Mouse (Mus musculus): Measurements from ENCODE around the gene Hmcn2. TPM values are rescaled to one million over a fixed set of nuclear protein-coding genes. Genes with fewer than 3 reads are reported as not detected.

The Hmcn2 gene
- total and polyA plus RNA-seq, 2 experiments from 2014 or later, result 0.24 to 0.33 TPM

GRCm38 (mm10) chr2:31274993-31275392 is 39.2 kb upstream of the Hmcn2 start:
- Histone ChIP-seq H3K9ac (no peak overlapping the region), H3K9me3 (ENCODE audit: low read length) (no peaks in the 10 kb centered on the region), H3K4me1 (ENCODE audit: insufficient read depth) (no peaks in the 10 kb centered on the region), H3K4me3 (ENCODE audit: low read depth, low read length) (no peak overlapping the region), H3K36me3 (ENCODE audit: insufficient read depth) (peaks cover 9% of the 10 kb centered on the region; the same call in 1 of the 2 replicates), H3K27ac (ENCODE audit: low read depth, low read length) (no peak overlapping the region), H3K4me2 (ENCODE audit: low read depth) (no peak overlapping the region), H3K27me3 (ENCODE audit: insufficient read depth, low read length) (no peaks in the 10 kb centered on the region)
- WGBS, result 85% methylated on average over 6 of the region's 6 CpGs
- ATAC-seq (no peak), DNase-seq (no peak)
- no peak for TF ChIP-seq CTCF (IDR thresholded peaks at IDR 0.05; ENCODE audit: low read depth)

DNA sequence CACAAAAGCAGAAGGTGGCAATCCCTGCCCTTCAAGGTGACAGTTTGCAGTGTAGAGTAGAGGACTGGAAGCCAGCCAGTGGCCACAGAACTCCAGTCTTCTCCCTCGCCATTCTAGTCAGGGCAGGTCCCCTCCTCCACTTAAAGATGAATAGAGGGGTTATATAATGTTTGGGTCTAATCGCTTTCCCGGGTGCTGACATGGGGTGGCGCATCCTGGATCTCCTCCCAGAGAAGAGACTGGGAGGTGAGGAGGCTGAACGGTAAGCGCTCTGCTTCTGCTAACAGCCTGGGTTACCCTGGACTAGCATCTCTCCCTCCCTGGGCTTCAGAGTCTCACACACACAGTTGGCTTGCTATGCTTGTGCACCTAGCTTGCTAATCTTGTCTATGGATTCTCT is 36.4 kb upstream of the Hmcn2 start:
- no peaks in the 10 kb centered on the region for H3K9me3 ChIP-seq (ENCODE audit: low read length)
- ATAC-seq (no peak), DNase-seq (no peak)
- WGBS, result 44% methylated on average over 6 of the region's 6 CpGs
- no peak overlapping the region for H3K4me2 ChIP-seq (ENCODE audit: low read depth)
- no peak for TF ChIP-seq CTCF (IDR thresholded peaks at IDR 0.05; ENCODE audit: low read depth)
- H3K27me3 ChIP-seq (ENCODE audit: insufficient read depth, low read length), result no peaks in the 10 kb centered on the region
- H3K36me3 ChIP-seq (ENCODE audit: insufficient read depth), result peaks cover 31% of the 10 kb centered on the region
- no peaks in the 10 kb centered on the region for H3K4me1 ChIP-seq (ENCODE audit: insufficient read depth)
- H3K9ac ChIP-seq, result no peak overlapping the region
- H3K4me3 ChIP-seq (ENCODE audit: low read depth, low read length), result no peak overlapping the region
- 0 out of 2 replicates have a peak overlapping the region, but pooled peaks have one; percentile 21 for H3K27ac ChIP-seq (ENCODE audit: low read depth, low read length)

- no peak for DNase-seq
- 36% methylated on average over 5 of the region's 5 CpGs for WGBS
- ATAC-seq, result 0 out of 2 replicates have a peak, but pooled peaks have one; percentile 25
- Histone ChIP-seq H3K36me3 (ENCODE audit: insufficient read depth) (peaks cover 33% of the 10 kb centered on the region), H3K4me1 (ENCODE audit: insufficient read depth) (no peaks in the 10 kb centered on the region), H3K9me3 (ENCODE audit: low read length) (no peaks in the 10 kb centered on the region), H3K27me3 (ENCODE audit: insufficient read depth, low read length) (no peaks in the 10 kb centered on the region), H3K4me3 (ENCODE audit: low read depth, low read length) (no peak overlapping the region), H3K4me2 (ENCODE audit: low read depth) (no peak overlapping the region), H3K9ac (no peak overlapping the region), H3K27ac (ENCODE audit: low read depth, low read length) (no peak overlapping the region)
- TF ChIP-seq CTCF (IDR thresholded peaks at IDR 0.05; ENCODE audit: low read depth), result no peak
These were observed 35.7 kb upstream of the Hmcn2 start for GRCm38 (mm10) chr2:31278483-31278882.

GRCm38 (mm10) chr2:31281138-31281537 is 33.1 kb upstream of the Hmcn2 start:
- H3K36me3 ChIP-seq (ENCODE audit: insufficient read depth), result peaks cover 55% of the 10 kb centered on the region
- H3K9ac ChIP-seq, result no peak overlapping the region
- no peaks in the 10 kb centered on the region for H3K27me3 ChIP-seq (ENCODE audit: insufficient read depth, low read length)
- no peak for DNase-seq
- H3K9me3 ChIP-seq (ENCODE audit: low read length), result no peaks in the 10 kb centered on the region
- H3K4me1 ChIP-seq (ENCODE audit: insufficient read depth), result no peaks in the 10 kb centered on the region
- ATAC-seq, result no peak
- no peak overlapping the region for H3K4me2 ChIP-seq (ENCODE audit: low read depth)
- H3K4me3 ChIP-seq (ENCODE audit: low read depth, low read length), result no peak overlapping the region
- TF ChIP-seq CTCF (IDR thresholded peaks at IDR 0.05; ENCODE audit: low read depth), result no peak
- H3K27ac ChIP-seq (ENCODE audit: low read depth, low read length), result no peak overlapping the region
- 54% methylated on average over 8 of the region's 8 CpGs for WGBS

DNA sequence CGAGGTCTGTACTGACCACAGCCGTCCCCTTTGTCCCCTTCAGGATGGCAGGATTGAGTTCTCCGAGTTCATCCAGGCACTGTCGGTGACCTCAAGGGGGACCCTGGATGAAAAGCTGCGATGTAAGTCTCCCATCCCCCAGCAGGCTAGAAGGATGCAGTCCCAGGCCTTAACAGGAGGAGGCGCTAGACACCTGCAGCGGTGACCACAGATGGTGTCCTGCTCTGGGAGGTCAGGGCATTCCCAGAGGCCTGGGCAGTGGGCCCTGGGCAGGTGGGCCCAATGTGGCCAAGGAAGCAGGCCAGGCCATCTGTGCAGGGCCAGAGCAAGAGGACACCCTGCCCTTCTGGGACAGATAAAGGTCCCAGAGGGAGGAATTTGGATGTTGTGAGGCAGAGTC is 31.9 kb upstream of the Hmcn2 start:
- H3K4me1 ChIP-seq (ENCODE audit: insufficient read depth), result no peaks in the 10 kb centered on the region
- H3K4me2 ChIP-seq (ENCODE audit: low read depth), result no peak overlapping the region
- no peaks in the 10 kb centered on the region for H3K9me3 ChIP-seq (ENCODE audit: low read length)
- H3K27ac ChIP-seq (ENCODE audit: low read depth, low read length), result no peak overlapping the region
- no peaks in the 10 kb centered on the region for H3K27me3 ChIP-seq (ENCODE audit: insufficient read depth, low read length)
- peak; percentile 48 for TF ChIP-seq CTCF (IDR thresholded peaks at IDR 0.05; ENCODE audit: low read depth)
- DNase-seq, result no peak
- WGBS, result 56% methylated on average over 7 of the region's 7 CpGs
- peaks cover 62% of the 10 kb centered on the region for H3K36me3 ChIP-seq (ENCODE audit: insufficient read depth)
- H3K9ac ChIP-seq, result no peak overlapping the region
- H3K4me3 ChIP-seq (ENCODE audit: low read depth, low read length), result no peak overlapping the region
- no peak for ATAC-seq

DNA sequence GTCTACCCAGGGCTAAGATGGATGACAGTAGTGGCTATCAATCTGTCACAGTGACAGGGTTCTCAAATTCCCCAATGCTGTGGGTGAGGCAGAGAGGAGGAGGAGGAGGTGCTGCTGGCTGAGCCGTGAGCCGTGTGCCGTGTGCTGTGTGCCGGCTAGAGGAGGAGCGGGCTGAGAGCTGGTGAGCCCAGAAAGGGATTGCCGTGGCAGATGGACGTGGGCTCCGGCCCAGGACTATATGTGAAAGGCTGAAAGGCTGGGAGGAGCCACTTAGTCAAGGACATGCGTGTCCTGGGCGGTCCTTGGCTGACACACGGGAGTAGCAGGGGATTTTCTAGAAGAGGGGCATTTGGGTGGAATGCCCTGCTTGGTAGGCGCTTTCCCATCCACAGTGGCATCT is 31.3 kb upstream of the Hmcn2 start:
- Histone ChIP-seq H3K4me3 (ENCODE audit: low read depth, low read length) (no peak overlapping the region), H3K27me3 (ENCODE audit: insufficient read depth, low read length) (no peaks in the 10 kb centered on the region), H3K9ac (no peak overlapping the region), H3K4me2 (ENCODE audit: low read depth) (no peak overlapping the region), H3K27ac (ENCODE audit: low read depth, low read length) (no peak overlapping the region), H3K9me3 (ENCODE audit: low read length) (no peaks in the 10 kb centered on the region), H3K36me3 (ENCODE audit: insufficient read depth) (peaks cover 68% of the 10 kb centered on the region), H3K4me1 (ENCODE audit: insufficient read depth) (no peaks in the 10 kb centered on the region)
- DNase-seq (no peak), ATAC-seq (no peak)
- no peak for TF ChIP-seq CTCF (IDR thresholded peaks at IDR 0.05; ENCODE audit: low read depth)
- WGBS, result 92% methylated on average over 12 of the region's 12 CpGs

- no peak overlapping the region for H3K4me2 ChIP-seq (ENCODE audit: low read depth)
- no peak overlapping the region for H3K27ac ChIP-seq (ENCODE audit: low read depth, low read length)
- peaks cover 78% of the 10 kb centered on the region for H3K36me3 ChIP-seq (ENCODE audit: insufficient read depth)
- H3K9ac ChIP-seq, result no peak overlapping the region
- H3K4me3 ChIP-seq (ENCODE audit: low read depth, low read length), result no peak overlapping the region
- H3K4me1 ChIP-seq (ENCODE audit: insufficient read depth), result no peaks in the 10 kb centered on the region
- no peaks in the 10 kb centered on the region for H3K27me3 ChIP-seq (ENCODE audit: insufficient read depth, low read length)
- DNase-seq (no peak), ATAC-seq (no peak)
- H3K9me3 ChIP-seq (ENCODE audit: low read length), result no peaks in the 10 kb centered on the region
- no peak for TF ChIP-seq CTCF (IDR thresholded peaks at IDR 0.05; ENCODE audit: low read depth)
- WGBS, result 89% methylated on average over 5 of the region's 5 CpGs
These were observed 29.7 kb upstream of the Hmcn2 start for GRCm38 (mm10) chr2:31284531-31284930.

DNA sequence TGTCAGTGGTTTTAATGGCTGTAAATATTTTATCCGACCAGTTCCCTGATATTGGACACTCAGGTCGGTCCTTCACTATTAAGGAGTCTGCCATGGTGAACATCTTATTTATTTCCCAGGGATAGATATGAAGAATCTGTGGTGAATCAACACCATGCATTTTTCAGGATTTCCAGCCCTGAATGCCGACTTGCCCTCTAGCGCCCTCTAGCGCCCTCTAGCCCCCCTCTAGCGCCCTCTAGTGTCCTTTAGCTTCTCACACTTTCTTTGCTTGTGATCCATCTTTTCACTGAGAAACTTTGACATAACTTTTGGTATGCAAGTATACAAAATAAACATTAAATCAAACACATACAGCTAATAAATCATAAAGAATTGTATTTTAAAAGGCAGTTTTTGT is 22.8 kb upstream of the Hmcn2 start:
- no peak overlapping the region for H3K4me3 ChIP-seq (ENCODE audit: low read depth, low read length)
- WGBS, result 8% methylated on average over 6 of the region's 6 CpGs
- ATAC-seq (no peak), DNase-seq (peak; percentile 78)
- H3K27ac ChIP-seq (ENCODE audit: low read depth, low read length), result no peak overlapping the region
- H3K27me3 ChIP-seq (ENCODE audit: insufficient read depth, low read length), result no peaks in the 10 kb centered on the region
- peaks cover 72% of the 10 kb centered on the region for H3K36me3 ChIP-seq (ENCODE audit: insufficient read depth)
- H3K9me3 ChIP-seq (ENCODE audit: low read length), result no peaks in the 10 kb centered on the region
- H3K9ac ChIP-seq, result no peak overlapping the region
- TF ChIP-seq CTCF (IDR thresholded peaks at IDR 0.05; ENCODE audit: low read depth), result peak; percentile 99
- H3K4me2 ChIP-seq (ENCODE audit: low read depth), result no peak overlapping the region
- H3K4me1 ChIP-seq (ENCODE audit: insufficient read depth), result no peaks in the 10 kb centered on the region

Data from forebrain, postnatal 0 days (tissue).